Mouse (Mus musculus) liver, embryonic 11.5 days (tissue): Measurements from ENCODE around the gene Nfix. TPM values are rescaled to one million over a fixed set of nuclear protein-coding genes. Genes with fewer than 3 reads are reported as not detected.

Experiments used
- ATAC-seq: fragments of 200-750 bp; cut with Nextera tagmentation; replicated peaks from 2 replicates; pipeline ENCODE4 v1.8.0; 2017; ENCODE audit warnings: moderate number of reproducible peaks, mild to moderate bottlenecking, moderate TSS enrichment, moderate library complexity; ENCODE audit not compliant: low FRiP score
- DNase-seq: peaks from one replicate; pipeline ENCODE4 v3.0.0-alpha.2; 2017; ENCODE audit warnings: low spot score
- H3K27ac ChIP-seq: fragments of 300-500 bp; sonication (generic); 2 replicates; pipeline ENCODE4 v1.5.1; 2014; ENCODE audit warnings: mild to moderate bottlenecking, low read depth, low read length, control low read depth
- H3K27me3 ChIP-seq: fragments of 300-500 bp; sonication (generic); replicated peaks from 2 replicates; pipeline ENCODE4 v1.6.1; 2014; ENCODE audit warnings: low read length, mixed read lengths; ENCODE audit not compliant: control insufficient read depth, insufficient read depth
- H3K36me3 ChIP-seq: fragments of 300-500 bp; sonication (generic); 2 replicates; pipeline ENCODE4 v1.6.1; 2014; ENCODE audit warnings: mild to moderate bottlenecking, low read length, moderate library complexity, mixed read lengths; ENCODE audit not compliant: control insufficient read depth, insufficient read depth
- H3K4me1 ChIP-seq: fragments of 300-500 bp; sonication (generic); replicated peaks from 2 replicates; pipeline ENCODE4 v1.6.1; 2014; ENCODE audit warnings: low read length, mixed read lengths; ENCODE audit not compliant: control insufficient read depth, insufficient read depth
- H3K4me2 ChIP-seq: fragments of 300-500 bp; sonication (generic); 2 replicates; pipeline ENCODE4 v1.6.1; 2014; ENCODE audit warnings: mild to moderate bottlenecking, control low read depth, moderate library complexity
- H3K4me3 ChIP-seq: fragments of 300-500 bp; sonication (generic); 2 replicates; pipeline ENCODE4 v1.5.1; 2014; ENCODE audit warnings: low read depth, low read length, control low read depth
- H3K9ac ChIP-seq: fragments of 300-500 bp; sonication (generic); 2 replicates; pipeline ENCODE4 v1.6.1; 2014; ENCODE audit warnings: low read depth, low read length, control low read depth
- H3K9me3 ChIP-seq: fragments of 300-500 bp; sonication (generic); 2 replicates; pipeline ENCODE4 v1.6.1; 2016; ENCODE audit warnings: low read length, inconsistent platforms, mixed read lengths; ENCODE audit not compliant: control insufficient read depth
- WGBS: fragments of 180-500 bp; shearing (Covaris S2); extraction: QIAGEN DNeasy Blood & Tissue Kit; methylation state at CpG from one replicate; pipeline ENCODE4 v1.1.7; 2014; 5-methylcytosine and 5-hydroxymethylcytosine counted together
- polyA plus RNA-seq: library from polyadenylated mRNA; unstranded; fragments of >200 nt; fragmentation: Nextera tagmentation; extraction: Ambion mirVana; gene quantifications from 2 replicates; pipeline ENCODE4 v1.2.1, GENCODE M21; 2014

The Nfix gene
- polyA plus RNA-seq, 1 experiment from 2014 or later, result 7.1 TPM

DNA sequence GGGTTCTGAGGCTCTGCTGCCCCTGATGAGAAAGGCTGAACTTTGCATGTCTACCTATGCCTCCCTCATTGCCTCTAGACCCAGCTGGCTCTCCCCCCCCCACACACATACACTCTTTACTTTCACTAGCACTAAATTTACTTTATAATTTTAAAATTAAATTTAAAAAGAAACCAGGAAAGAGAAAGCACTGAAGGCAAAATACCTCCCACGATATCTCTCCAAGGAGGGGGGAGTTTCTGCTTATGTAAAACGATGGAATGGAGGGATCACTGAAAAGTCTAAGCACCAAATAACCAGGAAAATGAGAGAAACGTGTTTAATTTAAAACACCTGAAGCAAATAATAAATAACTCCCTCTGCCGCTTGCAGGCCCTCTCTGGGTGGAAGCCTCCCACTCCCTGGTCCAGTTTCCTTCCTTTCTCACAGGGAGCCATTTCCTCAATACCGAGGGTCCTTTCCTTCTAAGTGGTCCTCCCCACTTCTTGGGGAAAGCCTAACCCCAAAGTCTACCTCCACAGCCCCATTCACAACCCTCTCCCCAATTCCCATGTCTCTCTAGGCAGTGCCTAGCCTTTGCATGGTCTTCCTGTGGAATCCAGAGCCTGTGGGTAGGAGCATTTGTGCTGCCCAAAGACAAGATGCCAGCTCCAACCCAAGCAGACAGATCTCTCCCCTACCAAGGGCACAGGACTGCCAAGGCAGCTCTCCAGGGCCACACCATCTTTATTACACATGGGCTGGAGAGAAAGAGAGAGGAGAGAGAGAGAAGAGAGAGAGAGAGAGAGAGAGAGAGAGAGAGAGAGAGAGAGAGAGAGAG, 18.2 kb downstream of the Nfix start:
- Histone ChIP-seq H3K4me3 (no peak overlapping the region), H3K27ac (no peak overlapping the region), H3K4me2 (no peak overlapping the region), H3K4me1 (no peaks in the 10 kb centered on the region; the same call in 1 of the 2 replicates), H3K9me3 (no peaks in the 10 kb centered on the region), H3K36me3 (no peaks in the 10 kb centered on the region), H3K27me3 (peaks cover 100% of the 10 kb centered on the region), H3K9ac (no peak overlapping the region)
- DNase-seq (no peak), ATAC-seq (no peak)
- WGBS, result 9% methylated on average over 5 of the region's 5 CpGs

DNA sequence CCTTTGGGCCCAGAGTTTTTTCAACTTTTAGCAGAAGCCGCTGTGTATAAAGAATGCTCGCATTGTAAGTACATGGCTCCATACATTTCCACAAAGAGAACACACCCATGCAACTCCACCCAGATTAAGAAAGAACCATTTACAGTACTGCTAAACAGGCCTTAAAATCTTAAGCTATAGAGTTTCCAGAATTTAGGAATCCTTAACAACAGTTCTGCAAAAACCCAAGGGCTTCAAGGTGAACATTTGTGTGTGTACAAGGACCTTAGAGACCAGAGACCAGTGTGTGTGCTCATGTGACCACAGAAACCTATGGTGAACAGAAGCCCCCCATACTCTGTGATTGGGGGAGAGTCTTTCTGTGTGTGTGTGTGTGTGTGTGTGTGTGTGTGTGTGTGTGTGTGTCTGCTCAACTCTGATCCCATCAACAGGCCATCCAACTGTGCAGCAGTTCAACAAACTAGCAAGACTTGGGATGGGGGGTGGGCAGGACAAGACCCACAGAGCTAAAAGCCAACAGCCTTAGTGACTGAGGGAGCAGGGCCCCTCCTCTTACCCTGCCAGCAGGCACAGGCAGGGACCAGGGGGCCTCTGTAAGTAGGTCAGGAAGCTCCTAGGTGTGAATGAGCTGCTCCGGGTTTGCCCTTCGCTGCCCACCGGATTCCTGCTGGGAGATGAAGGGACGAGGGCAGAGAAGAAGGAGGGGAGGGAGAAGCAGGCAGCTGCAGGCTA, 19.0 kb downstream of the Nfix start:
- Histone ChIP-seq H3K27me3 (peaks cover 100% of the 10 kb centered on the region), H3K9ac (no peak overlapping the region), H3K4me2 (no peak overlapping the region), H3K27ac (no peak overlapping the region), H3K36me3 (no peaks in the 10 kb centered on the region), H3K4me1 (no peaks in the 10 kb centered on the region; the same call in 1 of the 2 replicates), H3K9me3 (no peaks in the 10 kb centered on the region), H3K4me3 (no peak overlapping the region)
- ATAC-seq, result no peak
- WGBS, result 15% methylated on average over 6 of the region's 6 CpGs
- no peak for DNase-seq

DNA sequence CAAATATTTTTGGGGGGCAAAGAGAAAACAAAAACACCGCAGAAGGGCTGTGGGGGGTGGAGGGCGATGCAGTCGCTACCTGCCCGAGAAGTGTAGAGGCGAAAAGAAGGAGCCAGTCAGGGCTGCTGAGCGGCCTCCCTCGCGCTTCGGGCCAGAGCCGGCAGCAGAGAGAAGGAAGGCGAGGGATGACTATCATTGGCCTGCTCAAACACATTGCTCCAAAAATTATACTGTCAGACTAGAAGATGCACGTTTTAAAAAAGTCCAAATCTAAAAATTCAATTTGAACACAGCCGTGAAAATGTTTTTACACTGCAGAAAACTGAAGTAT, 20.0 kb downstream of the Nfix start:
- WGBS, result 7% methylated on average over 13 of the region's 13 CpGs
- Histone ChIP-seq H3K27ac (no peak overlapping the region), H3K4me1 (peaks cover 3% of the 10 kb centered on the region; the same call in 1 of the 2 replicates), H3K4me2 (no peak overlapping the region), H3K27me3 (peaks cover 100% of the 10 kb centered on the region), H3K9me3 (no peaks in the 10 kb centered on the region), H3K36me3 (no peaks in the 10 kb centered on the region), H3K9ac (no peak overlapping the region), H3K4me3 (no peak overlapping the region)
- ATAC-seq, result no peak
- no peak for DNase-seq

DNA sequence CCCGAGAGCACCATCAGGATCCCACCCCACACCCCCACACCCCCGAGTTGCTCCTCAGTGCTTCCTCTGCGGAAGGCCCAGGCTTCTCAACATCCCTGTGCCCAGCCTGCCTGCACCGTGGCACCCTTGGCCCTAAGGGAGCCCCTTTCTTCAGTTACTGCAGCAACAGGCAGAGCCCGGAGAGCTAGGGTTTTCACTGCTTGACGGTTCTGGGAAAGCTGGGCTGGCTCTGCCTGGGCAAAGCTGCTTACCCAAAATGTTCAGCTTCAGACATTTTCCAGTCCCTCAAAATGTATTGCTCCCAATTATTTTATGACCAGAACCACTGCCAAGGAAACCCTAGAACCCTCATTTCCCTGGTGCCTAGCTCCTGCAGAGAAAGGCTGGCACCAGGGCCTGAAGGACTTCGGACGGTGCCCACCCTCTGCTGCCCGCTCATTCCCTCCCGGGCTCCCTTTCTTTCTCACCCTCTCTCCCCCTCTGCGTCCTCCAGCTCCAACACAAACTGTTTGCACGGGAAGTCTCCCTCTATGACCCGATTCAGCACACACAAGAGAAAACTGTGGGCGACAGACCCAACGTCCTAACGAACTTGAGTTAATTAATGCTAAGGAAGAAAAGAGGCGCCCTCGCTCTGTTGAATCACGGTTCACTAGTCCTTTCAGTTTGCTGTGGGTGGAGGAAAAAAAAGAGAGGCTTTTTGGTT, 20.5 kb downstream of the Nfix start:
- 13% methylated on average over 19 of the region's 19 CpGs for WGBS

DNA sequence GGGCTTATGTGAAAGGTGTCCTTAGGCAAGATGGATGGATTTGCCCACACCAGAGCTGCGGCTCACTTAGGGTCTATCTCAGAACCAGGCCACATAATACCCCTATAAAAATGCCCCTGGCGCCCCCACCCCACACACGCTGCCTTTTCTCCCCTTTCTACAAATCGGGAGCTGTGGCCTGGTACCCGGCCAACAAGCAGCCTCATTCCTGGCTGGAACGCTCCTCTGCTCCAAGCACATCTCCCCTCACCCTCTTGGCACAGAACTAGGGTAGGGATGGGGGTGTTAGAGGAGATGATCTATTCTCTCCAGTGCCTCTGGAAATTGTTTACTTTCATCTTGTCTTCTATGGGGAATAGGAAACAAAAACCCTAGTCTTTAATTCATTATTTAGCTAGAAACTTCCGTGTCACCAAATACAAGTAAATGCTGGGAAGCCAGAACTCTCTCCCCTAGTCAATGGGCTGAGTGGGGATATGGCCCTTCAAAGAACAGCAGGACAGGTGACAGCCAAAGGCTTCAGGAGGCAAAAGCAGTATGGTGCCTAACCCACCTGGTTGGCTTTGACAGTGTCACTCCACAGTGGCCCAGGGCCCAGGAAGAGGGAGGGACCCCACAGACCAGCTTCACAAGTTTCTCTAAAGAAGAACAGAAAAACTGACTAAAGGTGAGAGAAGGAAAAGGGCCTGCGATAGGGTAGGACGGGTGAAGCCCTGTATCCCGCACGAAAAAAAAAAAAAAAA, 21.3 kb downstream of the Nfix start:
- no peak for ATAC-seq
- DNase-seq, result no peak
- WGBS, result 19% methylated on average over 11 of the region's 11 CpGs
- Histone ChIP-seq H3K4me2 (no peak overlapping the region), H3K27ac (no peak overlapping the region), H3K4me3 (no peak overlapping the region), H3K4me1 (peaks cover 6% of the 10 kb centered on the region; the same call in 1 of the 2 replicates), H3K9me3 (no peaks in the 10 kb centered on the region), H3K9ac (no peak overlapping the region), H3K36me3 (no peaks in the 10 kb centered on the region), H3K27me3 (peaks cover 99% of the 10 kb centered on the region)

More for the DNA sequence above, 20.5 kb downstream of the Nfix start:
- Histone ChIP-seq H3K4me2 (no peak overlapping the region), H3K9me3 (no peaks in the 10 kb centered on the region), H3K36me3 (no peaks in the 10 kb centered on the region), H3K4me1 (peaks cover 6% of the 10 kb centered on the region; the same call in 1 of the 2 replicates), H3K9ac (no peak overlapping the region), H3K27ac (no peak overlapping the region), H3K4me3 (no peak overlapping the region), H3K27me3 (peaks cover 100% of the 10 kb centered on the region)
- ATAC-seq, result no peak
- no peak for DNase-seq

DNA sequence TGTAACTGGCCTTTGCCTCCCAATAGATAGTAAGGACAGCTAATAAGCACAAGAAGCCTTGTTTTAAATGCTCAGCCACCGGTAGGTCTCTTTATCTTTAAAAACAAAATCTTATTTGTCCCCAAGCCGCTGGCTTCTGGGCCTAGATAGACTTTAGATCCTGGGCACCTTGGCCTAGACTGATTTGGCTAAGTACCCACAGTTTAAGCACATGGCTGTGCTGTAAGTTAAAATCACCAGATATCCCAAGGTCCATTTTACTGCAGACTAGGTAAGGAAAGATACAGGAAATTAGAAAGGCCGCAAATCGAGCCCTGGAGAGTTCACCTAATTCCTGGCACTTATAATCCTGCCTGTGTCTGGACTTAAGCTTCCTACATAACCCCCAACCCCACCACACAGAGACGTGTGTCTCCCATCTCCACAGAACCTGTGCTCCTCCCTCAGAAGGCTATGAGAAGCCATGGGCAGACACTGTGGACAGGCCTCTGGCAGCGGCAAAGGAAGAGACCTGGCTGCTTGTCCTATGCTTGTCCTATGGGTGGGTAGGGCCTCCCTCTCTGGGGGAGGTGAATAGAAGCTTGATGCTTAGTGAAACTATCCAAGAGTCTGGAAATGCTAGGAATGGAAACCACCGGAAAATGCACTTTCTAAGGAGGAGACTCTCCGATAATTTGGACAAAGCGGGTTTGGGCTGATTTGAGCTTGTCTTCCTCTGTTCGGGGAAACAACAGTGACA, 22.1 kb downstream of the Nfix start:
- WGBS, result 37% methylated on average over 10 of the region's 10 CpGs
- H3K4me1 ChIP-seq, result peaks cover 6% of the 10 kb centered on the region; the same call in 1 of the 2 replicates
- DNase-seq, result no peak

DNA sequence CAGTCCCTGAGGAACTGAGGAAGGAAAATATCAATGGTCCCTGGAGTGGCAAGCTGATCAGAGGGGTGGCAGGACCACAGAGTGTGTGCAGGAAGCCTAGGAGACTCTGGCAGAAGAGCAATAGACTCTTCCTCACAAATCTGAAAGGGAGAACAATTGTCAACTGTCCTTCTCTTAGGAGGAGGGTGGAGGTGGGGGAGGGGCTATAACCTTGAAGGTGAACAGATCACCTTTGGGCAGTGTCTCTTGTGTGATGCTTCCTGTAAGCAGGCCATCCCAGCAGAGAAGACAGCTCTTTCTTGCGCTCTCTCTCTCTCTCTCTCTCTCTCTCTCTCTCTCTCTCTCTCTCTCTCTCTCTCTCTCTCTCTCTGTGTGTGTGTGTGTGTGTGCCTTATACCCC, 23.6 kb downstream of the Nfix start:
- H3K4me3 ChIP-seq, result no peak overlapping the region
- no peak overlapping the region for H3K4me2 ChIP-seq
- DNase-seq (no peak), ATAC-seq (no peak)
- H3K9ac ChIP-seq, result no peak overlapping the region
- no peaks in the 10 kb centered on the region for H3K9me3 ChIP-seq
- H3K4me1 ChIP-seq, result peaks cover 6% of the 10 kb centered on the region; the same call in 1 of the 2 replicates
- H3K27me3 ChIP-seq, result peaks cover 99% of the 10 kb centered on the region
- no peaks in the 10 kb centered on the region for H3K36me3 ChIP-seq
- H3K27ac ChIP-seq, result no peak overlapping the region
- WGBS, result 13% methylated on average over 1 of the region's 1 CpGs

More for the DNA sequence above, 22.1 kb downstream of the Nfix start:
- no peaks in the 10 kb centered on the region for H3K9me3 ChIP-seq
- no peak overlapping the region for H3K9ac ChIP-seq
- H3K36me3 ChIP-seq, result no peaks in the 10 kb centered on the region
- no peak overlapping the region for H3K27ac ChIP-seq
- H3K27me3 ChIP-seq, result peaks cover 99% of the 10 kb centered on the region
- ATAC-seq, result no peak
- H3K4me3 ChIP-seq, result no peak overlapping the region
- H3K4me2 ChIP-seq, result no peak overlapping the region
